Mouse (Mus musculus): ENCODE data around the gene Veph1. TPM values are rescaled to one million over a fixed set of nuclear protein-coding genes. Genes with fewer than 3 reads are reported as not detected.

The Veph1 gene
- polyA plus RNA-seq, 1 experiment: not detected

DNA sequence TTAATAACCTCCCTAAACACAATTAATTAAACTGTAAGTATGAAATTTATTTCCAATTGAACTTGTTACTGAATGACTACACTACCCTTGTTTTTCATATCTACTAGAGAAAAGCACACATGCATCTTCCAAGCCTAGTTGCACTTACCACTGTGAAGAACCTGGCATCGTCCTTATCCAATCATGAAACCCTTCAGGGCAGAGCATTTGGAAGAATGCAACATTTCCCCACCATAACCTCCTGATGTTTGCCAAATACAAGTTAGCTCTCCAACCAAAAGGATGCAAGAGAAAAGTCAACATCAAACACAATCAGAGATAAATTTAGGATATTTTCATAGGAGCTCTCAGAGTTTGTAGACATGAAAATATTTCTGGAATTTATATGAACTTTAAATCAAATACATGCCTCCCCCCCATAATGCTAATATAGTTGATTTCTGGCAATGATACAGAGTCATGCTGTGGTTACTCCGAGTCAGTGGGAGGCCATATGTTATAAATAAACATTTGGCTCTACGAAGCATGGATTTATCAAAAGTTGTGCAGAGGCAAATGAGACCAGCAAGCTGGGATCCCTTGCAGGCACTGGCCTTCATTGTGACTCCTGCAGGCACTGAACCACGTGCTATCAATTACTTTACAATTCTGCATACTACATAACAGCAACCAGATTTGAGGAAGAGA lies 165.2 kb downstream of the Veph1 start:
- WGBS: 52% methylated on average over 4 of the region's 4 CpGs

DNA sequence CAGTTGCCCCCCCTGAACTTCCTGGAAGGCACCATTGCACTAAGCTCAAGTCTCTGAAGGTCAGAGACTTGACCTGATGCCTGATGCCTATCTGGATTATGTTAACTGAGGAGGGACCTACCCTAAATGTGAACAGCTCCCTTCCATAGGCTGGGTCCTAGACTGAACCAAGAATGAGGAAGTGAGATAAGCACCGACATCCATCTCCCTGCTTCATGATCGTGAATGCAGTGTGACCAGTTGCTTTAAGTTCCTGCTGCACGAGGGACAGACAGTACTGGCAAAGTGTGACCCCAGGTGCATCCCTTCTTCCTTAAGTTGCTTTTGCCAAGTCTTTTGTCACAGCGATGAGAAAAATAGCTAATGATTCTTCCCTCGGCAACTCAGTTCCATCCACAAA lies 166.9 kb downstream of the Veph1 start:
- WGBS: 53% methylated on average over 5 of the region's 5 CpGs
- no peak for DNase-seq (ENCODE audit: low read depth, low spot score)

More for the DNA sequence above, 165.2 kb downstream of the Veph1 start:
- no peak for DNase-seq (ENCODE audit: low read depth, low spot score)

DNA sequence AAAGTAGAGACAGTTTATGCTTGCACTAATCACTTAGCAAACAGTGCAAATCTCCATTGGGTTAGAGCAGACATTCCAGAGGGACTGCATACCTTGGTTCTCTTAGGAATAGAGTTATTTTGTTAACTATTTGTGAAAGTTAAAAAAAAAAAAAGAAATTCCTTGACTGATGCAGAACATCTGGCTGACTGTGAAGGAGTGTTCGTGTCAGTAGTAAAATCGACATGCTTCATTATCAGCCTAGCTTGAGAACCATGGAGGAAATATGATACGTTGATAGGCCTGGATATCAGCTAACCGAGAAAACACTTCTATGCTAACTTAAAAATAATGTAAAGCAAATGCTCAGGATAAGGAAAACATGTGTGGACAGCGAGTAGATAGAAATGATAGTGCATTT lies 191.1 kb downstream of the Veph1 start:
- 51% methylated on average over 5 of the region's 5 CpGs for WGBS
- no peak for DNase-seq (ENCODE audit: low read depth, low spot score)

DNA sequence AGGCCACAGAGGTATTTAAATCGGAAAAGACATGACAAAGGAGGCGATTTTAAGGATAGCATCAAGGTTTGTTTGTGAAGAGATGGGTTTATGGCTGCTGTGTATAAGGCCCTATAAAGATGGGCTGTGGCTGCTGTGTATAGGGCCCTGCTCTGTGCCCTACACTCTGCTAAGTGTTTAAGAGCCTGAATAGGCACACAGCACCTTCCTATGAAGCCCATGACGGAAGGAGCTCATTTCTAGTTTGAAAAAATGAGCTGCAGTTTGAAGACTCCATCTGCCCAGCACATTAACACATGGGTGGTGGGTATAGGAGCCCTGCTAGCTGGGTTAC lies 194.1 kb downstream of the Veph1 start:
- WGBS: 77% methylated on average over 3 of the region's 3 CpGs
- DNase-seq (ENCODE audit: low read depth, low spot score): no peak

DNA sequence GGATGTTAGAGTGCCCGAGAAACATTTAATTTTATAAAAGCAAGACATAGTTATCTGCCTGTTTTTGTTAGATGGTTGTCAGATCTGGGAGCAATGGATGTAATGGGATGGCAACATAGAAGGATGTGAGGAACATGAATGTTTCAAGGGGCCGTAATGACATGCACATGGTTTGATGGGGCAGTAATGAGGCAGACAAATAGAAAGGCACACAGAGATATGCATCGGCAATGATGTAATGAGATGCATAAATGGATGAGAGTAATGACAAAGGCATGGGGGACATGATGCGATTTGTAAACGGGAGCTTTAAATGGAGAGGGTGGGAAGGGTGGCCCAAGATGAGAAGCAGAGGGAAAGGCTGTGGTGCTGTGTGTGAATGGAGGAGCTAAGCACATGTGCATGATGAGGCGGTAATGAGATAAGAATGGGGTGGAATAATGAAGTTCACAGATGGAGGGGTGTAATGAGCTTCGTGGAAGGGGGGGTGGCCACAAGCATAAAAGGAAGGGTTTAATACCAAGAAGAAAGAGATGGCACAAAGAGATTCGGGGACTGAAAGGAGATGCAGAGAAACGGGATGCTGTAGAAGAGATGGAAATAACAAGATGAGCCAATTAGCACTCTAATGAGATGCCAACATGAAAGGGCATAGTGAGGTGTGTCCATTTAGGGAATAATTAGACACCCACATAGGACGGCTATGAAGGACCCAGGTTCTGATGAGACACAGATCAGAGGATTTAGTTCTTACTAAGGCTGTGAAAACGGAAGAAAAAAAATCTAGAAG lies 194.6 kb downstream of the Veph1 start:
- WGBS: 82% methylated on average over 11 of the region's 11 CpGs
- no peak for DNase-seq (ENCODE audit: low read depth, low spot score)

DNA sequence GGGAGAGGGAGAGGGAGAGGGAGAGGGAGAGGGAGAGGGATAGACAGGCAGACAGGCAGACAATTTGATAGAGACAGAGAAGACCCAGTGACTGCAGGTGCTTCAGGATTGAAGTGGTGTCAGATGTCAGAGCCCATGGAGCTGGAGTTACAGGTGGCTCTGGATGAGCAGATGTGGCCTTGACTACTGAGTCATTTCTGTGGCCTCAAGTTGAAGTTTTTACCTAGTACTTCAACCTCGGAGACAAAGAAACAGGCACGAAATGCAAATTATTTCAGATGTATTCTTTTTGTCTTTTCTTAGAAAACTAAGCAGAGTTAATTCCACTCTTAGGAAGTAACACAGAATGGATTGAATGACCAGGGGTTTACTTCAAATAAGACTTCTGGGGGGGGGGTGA lies 195.6 kb downstream of the Veph1 start:
- WGBS: 80% methylated on average over 2 of the region's 2 CpGs
- no peak for DNase-seq (ENCODE audit: low read depth, low spot score)

DNA sequence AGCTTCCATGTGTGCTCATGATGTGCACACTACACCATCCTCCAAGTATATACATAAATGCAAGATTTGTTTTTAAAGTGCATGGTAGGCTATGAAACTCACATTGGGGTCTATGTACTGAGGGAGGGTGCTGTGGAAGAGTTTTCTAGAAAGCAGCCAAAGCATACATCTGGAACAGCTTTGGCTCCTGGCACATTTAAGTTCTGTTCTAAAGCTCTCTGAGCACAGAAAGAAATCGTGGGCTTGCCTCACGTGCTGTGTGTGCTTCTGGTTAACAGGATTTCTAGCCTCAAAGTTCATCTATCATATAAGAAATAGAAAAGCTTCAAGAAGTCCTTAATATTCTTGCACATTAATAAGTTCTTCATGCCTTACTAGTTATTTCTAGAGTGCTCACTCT lies 204.9 kb downstream of the Veph1 start:
- 68% methylated on average over 2 of the region's 2 CpGs for WGBS
- DNase-seq (ENCODE audit: low read depth, low spot score): no peak

DNA sequence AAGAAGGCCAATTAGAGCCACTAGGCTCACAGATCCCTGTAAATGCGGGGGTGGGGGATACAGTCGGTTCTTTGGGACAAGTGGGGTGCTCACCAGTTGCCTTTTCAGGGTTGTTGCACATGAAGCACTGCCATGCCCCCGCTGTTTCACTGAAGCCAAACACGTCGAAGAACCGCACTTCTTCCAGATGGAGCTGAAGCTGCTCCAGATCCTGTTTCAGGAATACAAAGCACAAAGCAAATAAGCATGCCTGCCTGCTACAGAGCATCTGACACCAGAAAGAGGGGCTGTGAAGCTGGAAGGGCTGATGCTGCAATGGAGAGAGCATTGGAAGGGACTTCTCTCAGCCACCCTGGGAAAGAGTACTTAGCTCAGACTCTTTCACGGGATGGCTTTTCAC lies 209.0 kb downstream of the Veph1 start:
- no peak for DNase-seq (ENCODE audit: low read depth, low spot score)
- whole genome bisulfite sequencing: 83% methylated on average over 7 of the region's 7 CpGs

DNA sequence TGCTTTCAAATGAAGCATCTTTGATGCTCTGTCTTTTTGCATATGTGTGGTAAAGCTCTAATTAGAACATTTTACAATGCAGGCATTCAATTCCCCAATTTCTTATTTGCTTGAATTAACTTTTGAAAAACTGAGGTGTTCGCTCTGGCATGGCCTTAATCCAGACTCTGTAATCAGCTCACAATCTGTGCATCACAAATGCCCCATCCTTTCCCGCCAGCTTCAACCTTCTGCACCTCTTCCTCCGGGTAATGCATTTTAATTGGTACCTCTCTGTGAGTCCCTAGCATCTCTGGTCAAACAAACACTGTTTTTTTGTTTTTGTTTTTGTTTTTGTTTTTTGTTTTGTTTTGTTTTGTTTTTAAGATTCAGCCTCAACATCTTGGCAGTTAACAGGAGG lies 212.8 kb downstream of the Veph1 start:
- DNase-seq (ENCODE audit: low read depth, low spot score): no peak
- 93% methylated on average over 3 of the region's 3 CpGs for WGBS

DNA sequence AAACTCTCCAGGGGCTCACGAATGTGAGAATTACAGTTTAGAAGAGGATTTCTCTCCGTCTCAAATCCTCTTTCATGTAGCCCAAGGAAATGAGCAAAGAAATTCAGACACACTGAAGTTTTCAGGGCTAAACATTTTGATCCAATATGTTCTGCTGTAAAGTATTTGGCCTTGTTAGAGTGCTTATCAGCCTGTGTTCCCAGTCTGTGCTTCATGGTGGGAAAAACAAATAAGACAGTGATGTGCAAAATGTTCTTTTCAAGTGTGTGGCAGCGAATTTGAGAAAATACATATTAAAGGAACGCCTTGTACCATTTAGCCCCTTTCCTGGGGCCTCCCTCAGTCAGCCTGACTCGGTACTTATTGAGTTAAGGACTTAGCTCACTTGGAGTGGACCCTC lies 213.2 kb downstream of the Veph1 start:
- DNase-seq (ENCODE audit: low read depth, low spot score): no peak
- WGBS: 67% methylated on average over 5 of the region's 5 CpGs

DNA sequence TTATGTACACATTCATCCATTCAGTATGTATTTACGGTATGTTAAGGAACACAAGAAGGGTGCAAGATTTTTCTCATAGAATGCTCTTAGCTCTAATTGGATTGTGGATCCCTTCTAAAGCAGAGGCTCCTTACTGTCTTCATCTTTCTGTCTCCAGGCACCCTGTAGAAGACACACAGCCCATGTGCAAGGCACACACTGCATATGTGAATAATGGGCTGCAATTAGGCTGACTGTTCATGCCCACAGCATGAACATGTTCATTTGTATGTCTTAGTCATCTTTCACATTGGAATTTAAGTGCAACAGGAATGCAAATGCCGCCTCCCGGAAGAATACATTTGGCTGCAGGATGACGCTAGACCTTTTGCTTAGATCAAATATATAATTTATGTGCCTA lies 213.7 kb downstream of the Veph1 start:
- DNase-seq (ENCODE audit: low read depth, low spot score): no peak
- 87% methylated on average over 4 of the region's 4 CpGs for WGBS

DNA sequence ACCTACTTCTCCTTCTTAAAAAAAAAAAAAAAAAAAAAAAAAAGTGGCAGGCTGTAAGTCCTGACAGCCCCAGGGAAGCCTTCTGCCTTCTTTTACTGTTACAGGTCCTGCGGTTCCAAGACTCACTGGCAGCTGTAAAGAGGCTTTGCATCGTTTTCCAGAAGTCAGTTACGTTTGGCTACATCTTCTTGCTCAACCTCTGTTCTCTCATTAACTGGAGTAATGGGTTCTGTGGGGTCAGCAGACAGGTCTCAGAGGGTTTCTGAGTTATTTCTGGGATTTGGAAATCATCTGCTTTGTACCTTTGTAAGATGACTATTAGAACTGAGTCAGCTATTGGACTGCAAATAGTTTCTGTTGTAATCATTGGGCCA lies 215.3 kb downstream of the Veph1 start:
- WGBS: 61% methylated on average over 3 of the region's 3 CpGs
- no peak for DNase-seq (ENCODE audit: low read depth, low spot score)

DNA sequence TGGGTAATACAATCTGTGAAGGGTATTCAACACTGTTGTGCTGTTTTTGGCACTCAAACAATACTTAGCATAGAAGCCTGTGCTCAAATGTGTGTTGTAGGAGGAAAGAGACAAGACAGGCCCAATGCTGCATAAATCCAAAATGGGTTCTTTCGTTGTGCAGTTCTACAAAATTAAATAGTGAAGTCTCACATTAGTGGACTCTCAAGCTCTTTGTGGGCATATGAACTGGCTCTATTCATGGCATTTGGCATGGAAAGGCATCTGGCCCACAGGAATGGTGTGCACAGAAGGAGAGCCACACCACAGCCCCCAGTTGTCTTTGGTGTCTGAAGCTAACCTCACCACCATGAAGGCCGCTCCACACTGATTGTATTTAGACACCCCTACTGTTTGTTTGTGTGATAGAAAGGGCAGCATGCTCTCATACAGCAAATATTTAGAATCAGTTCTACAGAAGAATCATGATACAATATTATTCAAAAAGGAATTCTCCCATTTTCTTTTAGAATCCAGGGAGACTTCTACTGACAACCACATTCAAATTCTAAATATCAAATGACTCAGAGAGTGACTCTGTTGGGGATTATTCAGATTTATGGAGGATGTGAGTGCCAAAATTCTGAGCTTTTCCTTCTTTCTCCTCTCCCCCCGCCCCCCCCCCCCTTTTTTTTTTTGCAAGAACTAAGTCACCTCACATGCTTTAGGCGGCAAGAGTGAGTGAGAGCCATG lies 215.8 kb downstream of the Veph1 start:
- 76% methylated on average over 3 of the region's 4 CpGs for WGBS
- DNase-seq (ENCODE audit: low read depth, low spot score): no peak

DNA sequence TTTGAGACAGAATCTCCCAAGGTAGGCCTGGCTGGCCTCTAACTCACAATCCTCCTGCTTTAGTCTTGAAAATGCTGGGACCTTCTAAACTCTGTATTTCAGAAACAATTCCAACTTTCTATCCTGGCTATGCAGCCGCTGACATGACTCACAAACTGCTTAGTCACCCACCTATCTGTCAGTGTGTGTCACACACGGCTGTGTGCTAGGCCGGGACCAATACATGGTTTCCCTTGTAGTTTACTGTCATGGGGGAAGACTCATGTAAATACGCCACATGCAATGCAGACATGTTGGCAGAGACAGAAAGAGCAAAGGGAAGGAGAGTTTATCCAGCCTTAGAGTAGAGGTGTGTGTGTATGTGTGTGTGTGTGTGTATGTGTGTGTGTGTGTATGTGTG lies 216.8 kb downstream of the Veph1 start:
- WGBS: 79% methylated on average over 4 of the region's 4 CpGs
- DNase-seq (ENCODE audit: low read depth, low spot score): no peak

DNA sequence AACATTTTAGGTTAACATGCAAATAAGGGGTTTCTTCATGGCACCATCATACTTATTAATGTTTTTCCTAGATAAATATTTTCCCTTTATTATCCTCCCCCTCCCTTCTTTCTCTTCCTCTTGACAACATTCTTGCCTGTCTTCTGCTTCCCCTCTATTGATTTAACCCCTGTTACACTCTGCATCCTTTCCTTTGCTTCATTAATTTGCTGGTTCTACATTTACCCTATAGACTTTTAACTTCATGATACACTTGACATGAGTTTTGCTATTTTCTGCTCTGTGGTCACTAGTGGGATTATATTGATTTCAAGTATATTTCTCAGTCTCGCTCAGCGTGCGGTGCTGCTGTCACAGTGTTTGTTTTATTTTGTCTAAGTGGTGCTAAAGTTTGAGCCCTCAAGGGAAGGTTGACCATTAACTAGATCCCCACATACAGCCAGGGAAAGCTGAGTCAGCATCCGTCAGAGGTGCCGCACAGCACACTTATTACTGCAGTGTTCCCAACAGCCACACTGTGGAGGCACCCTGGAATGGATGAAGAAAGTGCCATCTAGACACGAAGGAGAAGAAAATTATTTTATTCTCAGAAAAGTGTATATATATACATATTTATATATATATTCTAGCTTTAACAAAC lies 217.6 kb downstream of the Veph1 start:
- no peak for DNase-seq (ENCODE audit: low read depth, low spot score)
- 29% methylated on average over 6 of the region's 6 CpGs for WGBS

DNA sequence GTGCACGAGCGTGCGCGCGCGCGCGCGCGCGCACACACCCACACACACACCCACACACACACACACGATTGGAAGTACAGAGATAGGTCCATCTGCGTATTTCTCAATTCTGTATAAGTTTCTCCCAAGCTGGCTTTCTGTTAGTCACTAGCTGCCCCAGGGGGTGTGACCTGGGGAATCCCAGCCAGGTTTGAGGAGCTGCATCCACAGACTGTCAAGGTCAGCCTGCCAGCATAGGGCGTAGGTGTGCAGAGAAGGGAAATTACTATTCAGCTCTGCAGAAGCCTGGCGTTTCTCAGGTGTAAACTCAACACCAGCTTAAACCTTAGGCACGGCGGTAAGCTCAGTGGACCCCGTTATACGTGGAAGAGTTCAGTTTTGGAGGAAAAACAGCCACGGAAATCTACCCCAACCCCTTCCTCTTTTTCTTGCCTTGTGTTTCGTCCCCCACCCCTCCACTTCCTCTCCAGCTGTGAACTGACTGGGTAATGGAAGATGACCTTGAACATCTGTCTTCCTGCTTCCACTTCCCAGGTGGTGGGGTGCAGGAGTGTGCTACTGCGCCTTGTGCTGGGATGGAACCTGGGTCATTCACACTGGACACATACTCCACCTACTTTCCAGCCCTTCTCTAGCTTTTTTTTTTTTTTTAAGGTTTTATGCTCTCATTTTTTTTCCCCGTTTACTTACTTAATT lies 218.5 kb downstream of the Veph1 start:
- DNase-seq (ENCODE audit: low read depth, low spot score): no peak
- 80% methylated on average over 23 of the region's 23 CpGs for WGBS

DNA sequence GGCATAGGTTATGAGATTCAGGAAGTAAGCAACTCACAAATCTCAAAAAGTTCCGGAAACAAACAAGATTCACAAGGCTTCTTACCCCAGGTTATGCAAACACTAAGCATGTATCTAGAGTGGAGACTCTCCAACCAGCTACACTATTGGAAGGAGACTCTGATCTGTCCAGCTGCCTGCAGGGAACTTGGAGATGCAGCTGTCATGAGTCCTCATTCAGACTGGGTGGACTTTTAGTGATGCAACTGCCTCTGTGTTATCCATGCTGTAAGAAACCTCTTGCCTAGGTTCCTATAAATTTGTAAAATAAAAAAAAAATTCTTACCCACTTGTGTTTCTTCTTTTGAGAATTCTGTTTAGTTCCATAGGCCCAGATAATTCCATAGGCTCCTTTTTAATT lies 226.4 kb downstream of the Veph1 start:
- WGBS: 92% methylated on average over 1 of the region's 1 CpGs
- DNase-seq (ENCODE audit: low read depth, low spot score): no peak

DNA sequence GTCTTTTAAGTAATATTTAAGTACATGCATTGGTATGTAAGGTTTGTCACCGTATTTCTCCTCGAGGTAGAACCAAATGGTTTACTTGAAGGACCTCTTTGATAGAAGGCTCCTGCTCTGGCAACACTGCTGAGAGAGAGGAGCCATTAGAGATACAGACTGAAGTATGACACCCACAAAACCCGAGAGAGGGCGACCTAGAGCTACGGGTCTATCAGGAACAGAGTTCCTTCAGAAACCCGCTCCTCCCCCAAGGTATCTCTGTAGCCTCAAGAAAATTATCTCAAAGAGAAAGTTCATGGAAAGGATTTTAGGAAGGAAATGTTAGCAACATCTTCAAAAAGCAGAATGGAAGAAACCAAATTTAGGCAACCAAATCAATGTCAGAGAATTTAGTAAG lies 232.8 kb downstream of the Veph1 start:
- WGBS: 51% methylated on average over 6 of the region's 6 CpGs
- no peak for DNase-seq (ENCODE audit: low read depth, low spot score)

DNA sequence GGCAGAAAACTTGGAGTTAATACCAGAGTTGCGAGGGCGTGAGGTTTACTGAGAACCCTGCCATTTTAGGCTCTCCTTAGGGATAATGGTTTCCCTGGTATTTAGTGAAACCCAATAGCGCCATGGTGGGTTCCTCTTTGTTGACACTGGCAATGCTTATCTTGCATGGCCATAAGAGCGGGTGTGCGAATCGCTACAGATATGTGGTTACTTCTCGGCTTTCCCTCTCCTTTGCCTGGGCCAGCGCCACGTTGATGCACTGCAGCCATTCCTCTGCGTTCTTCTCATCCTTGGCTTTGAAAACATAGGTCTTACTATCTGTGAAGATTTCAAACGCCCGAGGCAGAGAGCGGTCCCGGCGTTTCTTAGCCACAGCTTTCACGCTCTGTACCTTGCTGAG lies 239.7 kb downstream of the Veph1 start:
- DNase-seq (ENCODE audit: low read depth, low spot score): no peak
- whole genome bisulfite sequencing: 94% methylated on average over 16 of the region's 16 CpGs

DNA sequence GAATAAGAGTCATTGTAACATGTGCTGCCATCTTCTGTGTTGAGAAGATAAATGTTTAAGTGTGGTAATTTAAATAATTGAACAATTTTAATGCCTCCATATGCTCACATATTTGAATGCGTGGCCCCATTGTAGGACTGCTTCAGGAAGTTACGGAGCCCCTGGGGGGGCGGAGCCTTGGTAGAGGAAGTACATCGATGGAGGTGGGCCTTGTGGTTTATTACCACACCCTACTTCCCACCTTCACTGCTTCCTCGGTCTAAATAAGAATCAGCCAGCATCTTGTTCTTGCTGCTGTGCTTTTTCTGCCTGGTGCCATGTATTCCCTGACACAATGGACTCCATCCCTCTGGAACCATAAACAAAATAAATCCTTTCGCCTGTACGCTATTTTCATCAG lies 241.0 kb downstream of the Veph1 start:
- DNase-seq (ENCODE audit: low read depth, low spot score): no peak
- WGBS: 89% methylated on average over 7 of the region's 7 CpGs

Data from large intestine, adult 2 months (tissue).